Mouse (Mus musculus) layer of hippocampus, postnatal 36 days (tissue): Measurements from ENCODE around the gene Thoc6. TPM values are rescaled to one million over a fixed set of nuclear protein-coding genes. Genes with fewer than 3 reads are reported as not detected.

ENCODE experiments used
- DNase-seq, 2 experiments: peaks; one replicate each; pipeline ENCODE4 v3.0.0; 2022
- total RNA-seq, 2 experiments: library from RNA; stranded (reverse); gene quantifications; 2 replicates each; pipeline ENCODE4 v1.2.3; 2021

Thoc6 gene
- 1 to 10 TPM; 7.2 to 9.7 TPM for total RNA-seq

- DNase-seq, result peak; percentile 94 to 96
These were observed at the start of gene Thoc6, which contains the start of gene Hcfc1r1 for GRCm38 (mm10) chr17:23673424-23674073. TSS of gene Thoc6 (minus strand) at chr17:23673882. TSS of gene Hcfc1r1 (plus strand) at chr17:23673596.

GRCm38 (mm10) chr17:23722376-23723125 lies 48.9 kb upstream of the Thoc6 start, which contains the start of gene 1520401A03Rik:
TSS of gene 1520401A03Rik (minus strand) at chr17:23722783.
- no peak for DNase-seq

- DNase-seq, result no peak
These were observed 48.2 kb upstream of the Thoc6 start for GRCm38 (mm10) chr17:23721886-23722285.

- no peak for DNase-seq
These were observed 45.8 kb upstream of the Thoc6 start for GRCm38 (mm10) chr17:23719455-23719854.

- DNase-seq, result no peak
These were observed 43.3 kb upstream of the Thoc6 start for GRCm38 (mm10) chr17:23717003-23717402.

- DNase-seq, result peak; percentile 57 to 64
These were observed 32.5 kb upstream of the Thoc6 start for GRCm38 (mm10) chr17:23706212-23706611.

GRCm38 (mm10) chr17:23705525-23706104 lies 31.9 kb upstream of the Thoc6 start:
- DNase-seq, result no peak

GRCm38 (mm10) chr17:23704741-23705140 lies 31.1 kb upstream of the Thoc6 start:
- no peak for DNase-seq

GRCm38 (mm10) chr17:23703301-23703700 lies 29.6 kb upstream of the Thoc6 start:
- DNase-seq, result no peak

- DNase-seq, result peak; percentile 84 to 88
These were observed 26.4 kb upstream of the Thoc6 start for GRCm38 (mm10) chr17:23700079-23700478.

- DNase-seq, result no peak
These were observed 25.7 kb upstream of the Thoc6 start for GRCm38 (mm10) chr17:23699131-23700077.

GRCm38 (mm10) chr17:23695801-23696200 lies 22.1 kb upstream of the Thoc6 start:
- no peak for DNase-seq

GRCm38 (mm10) chr17:23694491-23694890 lies 20.8 kb upstream of the Thoc6 start:
- DNase-seq, result no peak

- DNase-seq, result no peak
These were observed 10.4 kb upstream of the Thoc6 start, which contains the start of gene Cldn9 for GRCm38 (mm10) chr17:23683856-23684672. TSS of gene Cldn9 (minus strand) at chr17:23684026.

- DNase-seq, result no peak
These were observed 9.5 kb upstream of the Thoc6 start for GRCm38 (mm10) chr17:23683226-23683625.

- no peak for DNase-seq
These were observed 8.8 kb upstream of the Thoc6 start for GRCm38 (mm10) chr17:23682530-23682929.

- no peak for DNase-seq
These were observed 8.4 kb upstream of the Thoc6 start for GRCm38 (mm10) chr17:23682092-23682491.

- no peak for DNase-seq
These were observed 7.4 kb upstream of the Thoc6 start for GRCm38 (mm10) chr17:23681086-23681485.

- no peak for DNase-seq
These were observed 6.7 kb upstream of the Thoc6 start for GRCm38 (mm10) chr17:23680336-23680735.

GRCm38 (mm10) chr17:23679127-23679835 lies 5.6 kb upstream of the Thoc6 start, which contains the start of gene Cldn6:
TSS of gene Cldn6 (plus strand) at chr17:23679249.
- no peak for DNase-seq
